Mouse (Mus musculus) neural tube, embryonic 15.5 days (tissue): ENCODE results near the gene Nfasc. TPM values are rescaled to one million over a fixed set of nuclear protein-coding genes. Genes with fewer than 3 reads are reported as not detected.

Source experiments
- ATAC-seq: fragments of 200-750 bp; cut with Nextera tagmentation; 2 replicates; pipeline ENCODE4 v1.8.0; 2017; ENCODE audit warnings: mild to moderate bottlenecking, moderate TSS enrichment, moderate library complexity; ENCODE audit not compliant: low FRiP score
- H3K27ac ChIP-seq: fragments of 300-500 bp; sonication (generic); replicated peaks from 2 replicates; pipeline ENCODE4 v1.5.1; 2015; ENCODE audit warnings: mild to moderate bottlenecking, inconsistent platforms
- H3K27me3 ChIP-seq: fragments of 300-500 bp; sonication (generic); replicated peaks from 2 replicates; pipeline ENCODE4 v1.6.1; 2015; ENCODE audit warnings: inconsistent platforms
- H3K36me3 ChIP-seq: fragments of 300-500 bp; sonication (generic); 2 replicates; pipeline ENCODE4 v1.6.1; 2015; ENCODE audit warnings: inconsistent platforms
- H3K4me1 ChIP-seq: fragments of 300-500 bp; sonication (generic); 2 replicates; pipeline ENCODE4 v1.6.1; 2015; ENCODE audit warnings: inconsistent platforms
- H3K4me2 ChIP-seq: fragments of 300-500 bp; sonication (generic); 2 replicates; pipeline ENCODE4 v1.6.1; 2015; ENCODE audit warnings: inconsistent platforms, mild to moderate bottlenecking, moderate library complexity
- H3K4me3 ChIP-seq: fragments of 300-500 bp; sonication (generic); replicated peaks from 2 replicates; pipeline ENCODE4 v1.5.1; 2015; ENCODE audit warnings: mild to moderate bottlenecking, inconsistent platforms
- H3K9ac ChIP-seq: fragments of 300-500 bp; sonication (generic); replicated peaks from 2 replicates; pipeline ENCODE4 v1.6.1; 2015; ENCODE audit warnings: mild to moderate bottlenecking, inconsistent platforms
- H3K9me3 ChIP-seq: fragments of 300-500 bp; sonication (generic); replicated peaks from 2 replicates; pipeline ENCODE4 v1.6.1; 2016; ENCODE audit warnings: inconsistent platforms
- WGBS: fragments of 180-500 bp; shearing (Covaris S2); methylation state at CpG from one replicate; pipeline ENCODE4 v1.1.7; 2015; ENCODE audit warnings: mixed read lengths; 5-methylcytosine and 5-hydroxymethylcytosine counted together
- polyA plus RNA-seq: library from polyadenylated mRNA; unstranded; fragments of >200 nt; fragmentation: Nextera tagmentation; extraction: Ambion mirVana; gene quantifications from 2 replicates; pipeline ENCODE4 v1.2.1, GENCODE M21; 2015

The Nfasc gene
- polyA plus RNA-seq, 1 experiment from 2014 or later: 37.6 TPM

DNA sequence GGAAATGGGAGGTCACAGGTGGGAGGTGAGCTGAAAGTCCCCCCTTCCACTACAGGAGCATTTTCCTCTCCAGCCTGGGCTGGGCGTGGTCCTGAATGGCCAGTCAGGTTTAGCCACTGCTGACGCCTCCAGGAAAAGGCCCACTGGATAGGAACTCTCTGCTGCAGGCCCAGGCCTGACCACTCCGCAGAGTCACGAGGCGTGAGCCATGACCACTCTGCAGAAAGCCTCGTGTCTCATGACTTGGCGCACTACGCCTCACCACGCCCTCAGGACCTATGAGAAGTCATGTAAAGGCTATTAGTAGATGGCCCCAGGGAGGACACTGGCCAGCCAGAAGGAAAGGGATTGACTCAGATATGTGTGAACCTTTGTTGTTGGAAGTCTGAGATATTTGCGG lies 23.6 kb upstream of the Nfasc start:
- Histone ChIP-seq H3K4me1 (peaks cover 20% of the 10 kb centered on the region), H3K4me3 (no peak overlapping the region), H3K4me2 (no peak overlapping the region), H3K9ac (no peak overlapping the region), H3K27me3 (no peaks in the 10 kb centered on the region), H3K27ac (no peak overlapping the region), H3K36me3 (no peaks in the 10 kb centered on the region), H3K9me3 (no peaks in the 10 kb centered on the region)
- 83% methylated on average over 10 of the region's 10 CpGs for WGBS
- peak; percentile 30; the same call in 1 of the 2 replicates for ATAC-seq

DNA sequence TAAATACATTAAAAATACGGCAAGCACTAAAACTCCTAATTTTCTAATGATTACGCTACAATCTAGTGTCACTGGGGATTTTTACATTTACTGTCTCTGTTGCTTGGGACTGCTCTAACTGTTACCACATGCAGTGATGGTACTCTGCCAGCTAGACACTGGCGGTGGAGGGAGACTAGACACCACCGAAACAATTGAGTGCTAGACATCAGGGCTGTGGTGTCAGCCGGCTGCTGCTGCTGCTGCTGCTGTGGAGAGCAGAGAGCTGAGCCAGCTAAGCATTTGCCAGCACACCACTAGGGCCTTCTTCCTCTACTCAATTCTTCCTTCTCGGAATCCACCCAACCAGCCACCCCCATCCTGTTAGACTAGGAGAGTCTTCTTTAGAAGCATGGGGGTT lies 17.8 kb upstream of the Nfasc start:
- H3K27me3 ChIP-seq: no peaks in the 10 kb centered on the region
- H3K27ac ChIP-seq: peak overlapping the region; percentile 74
- H3K4me3 ChIP-seq: peak overlapping the region; percentile 31; the same call in 1 of the 2 replicates
- H3K4me1 ChIP-seq: peaks cover 12% of the 10 kb centered on the region
- no peak overlapping the region for H3K9ac ChIP-seq
- H3K36me3 ChIP-seq: no peaks in the 10 kb centered on the region
- peak overlapping the region; percentile 63 for H3K4me2 ChIP-seq
- 38% methylated on average over 6 of the region's 6 CpGs for WGBS
- peak; percentile 79 for ATAC-seq
- no peaks in the 10 kb centered on the region for H3K9me3 ChIP-seq

- H3K4me1 ChIP-seq: peaks cover 12% of the 10 kb centered on the region
- peak overlapping the region; percentile 46; the same call in 1 of the 2 replicates for H3K9ac ChIP-seq
- H3K27ac ChIP-seq: peak overlapping the region; percentile 74
- no peaks in the 10 kb centered on the region for H3K36me3 ChIP-seq
- no peaks in the 10 kb centered on the region for H3K27me3 ChIP-seq
- peak; percentile 93 for ATAC-seq
- no peaks in the 10 kb centered on the region for H3K9me3 ChIP-seq
- WGBS: 5% methylated on average over 24 of the region's 24 CpGs
- peak overlapping the region; percentile 31 for H3K4me3 ChIP-seq
- H3K4me2 ChIP-seq: peak overlapping the region; percentile 63
Observed at GRCm38 (mm10) chr1:132758656-132759370, 17.2 kb upstream of the Nfasc start.

GRCm38 (mm10) chr1:132755211-132755610 lies 13.6 kb upstream of the Nfasc start:
- H3K9me3 ChIP-seq: no peaks in the 10 kb centered on the region
- no peak for ATAC-seq
- H3K36me3 ChIP-seq: no peaks in the 10 kb centered on the region
- H3K4me2 ChIP-seq: no peak overlapping the region
- H3K9ac ChIP-seq: no peak overlapping the region
- H3K27ac ChIP-seq: no peak overlapping the region
- no peak overlapping the region for H3K4me3 ChIP-seq
- peaks cover 12% of the 10 kb centered on the region for H3K4me1 ChIP-seq
- no peaks in the 10 kb centered on the region for H3K27me3 ChIP-seq
- whole genome bisulfite sequencing: 79% methylated on average over 4 of the region's 4 CpGs

GRCm38 (mm10) chr1:132749217-132749884 lies 7.8 kb upstream of the Nfasc start:
- H3K9ac ChIP-seq: no peak overlapping the region
- no peak for ATAC-seq
- 78% methylated on average over 9 of the region's 9 CpGs for WGBS
- H3K36me3 ChIP-seq: no peaks in the 10 kb centered on the region
- no peaks in the 10 kb centered on the region for H3K27me3 ChIP-seq
- no peaks in the 10 kb centered on the region for H3K4me1 ChIP-seq
- no peak overlapping the region for H3K4me2 ChIP-seq
- no peaks in the 10 kb centered on the region for H3K9me3 ChIP-seq
- no peak overlapping the region for H3K4me3 ChIP-seq
- H3K27ac ChIP-seq: no peak overlapping the region

DNA sequence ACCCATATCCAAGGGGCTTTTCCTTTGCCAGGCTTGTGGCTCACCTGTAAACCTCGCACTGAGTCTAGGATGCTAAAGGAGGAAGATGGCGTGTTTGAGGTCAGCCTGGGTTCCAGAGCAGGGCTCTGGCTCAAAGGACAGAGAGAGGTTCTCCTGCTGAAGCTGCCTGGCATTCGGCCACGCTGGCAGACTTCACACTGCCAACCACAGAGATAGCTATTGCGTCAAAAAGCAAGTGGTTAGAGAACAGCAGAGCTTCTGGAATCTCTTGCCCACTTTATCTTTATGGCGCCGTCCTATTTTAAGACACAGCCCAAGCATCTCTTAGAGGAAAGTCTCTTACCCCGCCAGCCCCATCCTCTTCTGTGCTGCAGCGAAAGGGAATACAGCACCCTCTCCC lies 4.7 kb upstream of the Nfasc start:
- no peak for ATAC-seq
- Histone ChIP-seq H3K4me3 (no peak overlapping the region), H3K27ac (no peak overlapping the region), H3K4me1 (peaks cover 10% of the 10 kb centered on the region), H3K27me3 (no peaks in the 10 kb centered on the region), H3K4me2 (no peak overlapping the region), H3K36me3 (no peaks in the 10 kb centered on the region), H3K9ac (no peak overlapping the region), H3K9me3 (no peaks in the 10 kb centered on the region)
- WGBS: 85% methylated on average over 9 of the region's 9 CpGs

- 72% methylated on average over 6 of the region's 6 CpGs for WGBS
- peaks cover 10% of the 10 kb centered on the region for H3K4me1 ChIP-seq
- H3K27ac ChIP-seq: no peak overlapping the region
- ATAC-seq: no peak
- no peaks in the 10 kb centered on the region for H3K9me3 ChIP-seq
- no peak overlapping the region for H3K9ac ChIP-seq
- H3K36me3 ChIP-seq: no peaks in the 10 kb centered on the region
- H3K4me3 ChIP-seq: no peak overlapping the region
- no peaks in the 10 kb centered on the region for H3K27me3 ChIP-seq
- H3K4me2 ChIP-seq: no peak overlapping the region
Observed at GRCm38 (mm10) chr1:132745636-132746035, 4.0 kb upstream of the Nfasc start.

GRCm38 (mm10) chr1:132739077-132739521 lies 2.5 kb downstream of the Nfasc start:
- peak; percentile 81 for ATAC-seq
- Histone ChIP-seq H3K27me3 (no peaks in the 10 kb centered on the region), H3K4me1 (peaks cover 64% of the 10 kb centered on the region), H3K27ac (peak overlapping the region; percentile 91), H3K36me3 (no peaks in the 10 kb centered on the region), H3K9me3 (no peaks in the 10 kb centered on the region), H3K4me2 (peak overlapping the region; percentile 86), H3K9ac (peak overlapping the region; percentile 86), H3K4me3 (peak overlapping the region; percentile 67)
- WGBS: 2% methylated on average over 11 of the region's 11 CpGs

DNA sequence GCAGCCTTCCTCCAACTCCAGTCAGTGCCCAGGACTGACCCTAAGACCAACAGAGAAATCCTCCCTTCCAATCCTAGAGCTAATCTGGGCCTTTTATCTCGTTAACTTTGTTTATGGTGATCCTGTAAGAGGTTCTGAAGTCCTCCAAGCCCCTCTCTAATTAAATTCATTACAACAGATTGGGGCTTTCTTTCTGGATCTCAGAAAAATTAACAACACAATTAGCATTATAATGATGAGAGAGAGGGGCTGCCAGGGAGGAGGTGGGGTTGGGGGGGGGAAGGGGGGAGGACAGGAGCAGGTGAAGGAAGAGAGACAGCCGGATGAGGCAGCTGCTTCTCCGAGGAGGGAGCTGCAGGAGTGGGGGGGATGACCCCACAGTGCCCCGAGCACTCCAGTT lies 5.4 kb downstream of the Nfasc start:
- no peaks in the 10 kb centered on the region for H3K36me3 ChIP-seq
- H3K27ac ChIP-seq: no peak overlapping the region
- H3K9me3 ChIP-seq: no peaks in the 10 kb centered on the region
- ATAC-seq: no peak
- no peaks in the 10 kb centered on the region for H3K27me3 ChIP-seq
- no peak overlapping the region for H3K4me3 ChIP-seq
- H3K9ac ChIP-seq: no peak overlapping the region
- no peak overlapping the region for H3K4me2 ChIP-seq
- 6% methylated on average over 4 of the region's 4 CpGs for WGBS
- peaks cover 74% of the 10 kb centered on the region for H3K4me1 ChIP-seq

DNA sequence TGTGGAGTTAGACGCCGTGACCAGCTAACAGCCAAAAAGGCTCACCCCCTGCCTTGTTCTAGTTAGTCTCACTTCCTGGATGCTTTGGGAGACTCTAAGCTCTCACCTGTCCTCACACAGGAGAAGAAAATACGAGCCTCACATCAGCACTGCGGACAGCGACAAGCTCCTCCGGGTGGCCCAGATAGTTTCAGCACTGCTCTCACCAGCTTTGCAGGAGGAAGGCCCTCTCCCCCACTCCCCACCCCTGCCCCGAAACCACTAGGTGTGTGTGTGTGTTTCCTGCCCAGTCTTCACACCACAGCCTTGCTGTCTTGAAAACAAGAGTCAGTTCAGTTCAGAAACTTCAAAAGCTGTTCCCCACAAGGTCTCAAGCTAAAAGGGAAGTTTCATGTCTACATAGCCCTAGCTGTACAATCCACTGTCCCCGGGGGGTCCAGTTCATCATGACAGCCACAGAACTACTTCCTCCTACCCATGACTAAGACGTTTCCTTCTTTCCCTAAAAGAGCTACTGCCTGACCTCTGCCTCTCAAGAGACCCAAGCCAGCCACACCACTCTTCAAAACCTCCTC lies 7.6 kb downstream of the Nfasc start:
- Histone ChIP-seq H3K9me3 (no peaks in the 10 kb centered on the region), H3K4me1 (peaks cover 73% of the 10 kb centered on the region), H3K4me2 (no peak overlapping the region), H3K36me3 (no peaks in the 10 kb centered on the region), H3K9ac (no peak overlapping the region), H3K27me3 (no peaks in the 10 kb centered on the region), H3K4me3 (no peak overlapping the region), H3K27ac (no peak overlapping the region)
- no peak for ATAC-seq
- 47% methylated on average over 9 of the region's 9 CpGs for WGBS

GRCm38 (mm10) chr1:132732307-132732706 lies 9.3 kb downstream of the Nfasc start:
- Histone ChIP-seq H3K4me1 (peaks cover 70% of the 10 kb centered on the region), H3K9me3 (no peaks in the 10 kb centered on the region), H3K27ac (no peak overlapping the region), H3K9ac (no peak overlapping the region), H3K27me3 (no peaks in the 10 kb centered on the region), H3K4me2 (no peak overlapping the region), H3K4me3 (no peak overlapping the region), H3K36me3 (no peaks in the 10 kb centered on the region)
- ATAC-seq: peak; percentile 71
- WGBS: 39% methylated on average over 12 of the region's 12 CpGs

DNA sequence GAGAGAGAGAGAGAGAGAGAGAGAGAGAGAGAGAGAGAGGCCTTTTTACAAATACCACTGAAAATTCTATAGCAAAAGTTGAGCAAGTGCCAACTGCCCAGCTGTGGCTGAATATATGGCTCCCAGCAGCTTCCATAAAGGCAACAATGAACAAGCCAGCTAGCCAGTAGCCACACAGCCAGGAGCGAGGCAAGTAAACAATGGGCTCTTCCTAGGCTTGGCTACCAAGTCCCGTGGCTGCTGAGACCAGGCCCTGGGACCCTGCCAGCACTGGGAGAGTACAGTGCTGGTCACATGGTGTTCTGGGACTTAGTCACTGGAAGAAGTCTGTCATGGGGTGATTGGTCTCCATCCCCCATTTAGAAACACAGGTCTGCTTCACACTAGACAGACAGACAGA lies 14.0 kb downstream of the Nfasc start:
- peaks cover 45% of the 10 kb centered on the region for H3K4me1 ChIP-seq
- H3K27ac ChIP-seq: peak overlapping the region; percentile 56; the same call in 1 of the 2 replicates
- no peaks in the 10 kb centered on the region for H3K36me3 ChIP-seq
- H3K27me3 ChIP-seq: no peaks in the 10 kb centered on the region
- H3K9me3 ChIP-seq: no peaks in the 10 kb centered on the region
- 15% methylated on average over 2 of the region's 2 CpGs for WGBS
- H3K4me3 ChIP-seq: no peak overlapping the region
- no peak overlapping the region for H3K9ac ChIP-seq
- ATAC-seq: no peak
- no peak overlapping the region for H3K4me2 ChIP-seq
